Mouse (Mus musculus): Measurements from ENCODE around the gene Arhgap30.

Gene Arhgap30

GRCm38 (mm10) chr1:171378298-171378697 is 10.5 kb upstream of the Arhgap30 start:
- DNase-seq: peak; percentile 74

- DNase-seq: peak; percentile 93
These were observed 8.7 kb upstream of the Arhgap30 start for GRCm38 (mm10) chr1:171379935-171380599.

- DNase-seq: no peak
These were observed 6.6 kb upstream of the Arhgap30 start for GRCm38 (mm10) chr1:171382096-171382620.

- no peak for DNase-seq
These were observed 4.4 kb upstream of the Arhgap30 start for GRCm38 (mm10) chr1:171384361-171384760.

GRCm38 (mm10) chr1:171385171-171385570 is 3.6 kb upstream of the Arhgap30 start:
- DNase-seq: no peak

GRCm38 (mm10) chr1:171387099-171387498 is 1.7 kb upstream of the Arhgap30 start:
- no peak for DNase-seq

- DNase-seq: no peak
These were observed 1.3 kb downstream of the Arhgap30 start for GRCm38 (mm10) chr1:171390101-171390500.

- no peak for DNase-seq
These were observed 13.1 kb downstream of the Arhgap30 start for GRCm38 (mm10) chr1:171401821-171402220.

- no peak for DNase-seq
These were observed 14.2 kb downstream of the Arhgap30 start for GRCm38 (mm10) chr1:171402991-171403390.

GRCm38 (mm10) chr1:171407263-171407662 is 18.5 kb downstream of the Arhgap30 start:
- DNase-seq: no peak

- no peak for DNase-seq
These were observed 21.5 kb downstream of the Arhgap30 start for GRCm38 (mm10) chr1:171410231-171410630.

GRCm38 (mm10) chr1:171410947-171411484 is 22.3 kb downstream of the Arhgap30 start, which contains the start of gene Usf1:
Gene Usf1 (plus strand): TSS chr1:171411313.
- DNase-seq: peak; percentile 95

- no peak for DNase-seq
These were observed 22.8 kb downstream of the Arhgap30 start for GRCm38 (mm10) chr1:171411492-171411941.

- no peak for DNase-seq
These were observed 23.3 kb downstream of the Arhgap30 start for GRCm38 (mm10) chr1:171412001-171412441.

GRCm38 (mm10) chr1:171412446-171412845 is 23.7 kb downstream of the Arhgap30 start:
- no peak for DNase-seq

- no peak for DNase-seq
These were observed 24.9 kb downstream of the Arhgap30 start for GRCm38 (mm10) chr1:171413608-171414007.

- no peak for DNase-seq
These were observed 29.9 kb downstream of the Arhgap30 start, which contains the start of gene Tstd1 for GRCm38 (mm10) chr1:171418660-171419059. Gene Tstd1 (plus strand): TSS chr1:171418872.

GRCm38 (mm10) chr1:171419291-171419882 is 30.6 kb downstream of the Arhgap30 start:
- DNase-seq: no peak

GRCm38 (mm10) chr1:171419905-171420304 is 31.2 kb downstream of the Arhgap30 start:
- no peak for DNase-seq

GRCm38 (mm10) chr1:171422504-171423095 is 33.8 kb downstream of the Arhgap30 start:
- DNase-seq: no peak

- DNase-seq: no peak
These were observed 35.9 kb downstream of the Arhgap30 start for GRCm38 (mm10) chr1:171424638-171425037.

- DNase-seq: no peak
These were observed 36.4 kb downstream of the Arhgap30 start for GRCm38 (mm10) chr1:171425126-171425525.

GRCm38 (mm10) chr1:171432158-171432557 is 43.4 kb downstream of the Arhgap30 start:
- no peak for DNase-seq

Data from cerebellum, adult 9-10 months (tissue).